Mouse (Mus musculus): Measurements from ENCODE around the gene Ccdc141. TPM values are rescaled to one million over a fixed set of nuclear protein-coding genes. Genes with fewer than 3 reads are reported as not detected.

Gene Ccdc141
- polyA plus RNA-seq, 1 experiment = 11.2 TPM

DNA sequence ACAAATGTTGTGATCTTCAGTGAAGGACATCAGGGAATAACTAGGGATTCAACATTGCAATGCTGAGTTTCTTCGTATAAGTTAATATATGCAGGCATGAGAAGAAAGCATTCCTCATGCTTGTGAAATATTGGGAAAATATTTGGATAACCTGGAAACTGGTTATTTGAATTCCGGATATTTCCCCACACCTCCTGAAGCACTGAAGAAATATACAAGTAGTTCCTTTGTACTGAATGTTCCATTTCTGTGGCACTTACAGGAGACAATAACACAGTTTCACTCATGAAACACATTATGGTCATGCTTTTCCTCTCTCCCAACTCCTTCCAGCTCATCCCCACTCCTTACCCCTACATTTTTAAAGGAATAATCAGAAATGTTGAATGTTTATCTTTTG is 70.6 kb downstream of the Ccdc141 start:
- Histone ChIP-seq H3K4me1 (ENCODE audit: control insufficient read depth, insufficient read depth, low read length) (no peaks in the 10 kb centered on the region), H3K27ac (ENCODE audit: insufficient read depth, low read length) (no peak overlapping the region), H3K4me3 (ENCODE audit: insufficient read depth, low read length) (no peak overlapping the region)
- TF ChIP-seq POLR2A (IDR thresholded peaks at IDR 0.05; ENCODE audit: extremely low read depth, insufficient read depth, low read length) = no peak
- TF ChIP-seq CTCF (IDR thresholded peaks at IDR 0.05; ENCODE audit: extremely low read depth, insufficient read depth, low read length) = no peak

DNA sequence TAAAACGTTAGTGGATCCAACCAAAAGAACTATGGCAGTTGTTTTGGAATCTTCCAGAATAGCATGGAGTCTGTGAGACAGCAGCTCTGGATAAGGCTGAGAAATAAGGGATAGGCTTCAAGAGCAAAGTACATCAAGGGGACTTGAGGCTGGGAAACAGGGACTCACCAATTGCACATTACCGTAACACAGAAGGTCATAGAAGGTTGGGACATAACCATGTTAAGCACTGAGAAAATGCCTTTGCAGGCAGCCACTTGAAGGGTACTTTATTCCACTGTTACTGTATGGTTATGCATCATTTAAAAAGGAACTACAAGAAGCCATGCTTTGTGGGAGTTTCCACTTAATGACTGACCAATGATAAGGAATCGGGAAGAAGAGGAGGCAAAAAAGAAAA is 71.7 kb downstream of the Ccdc141 start:
- no peak overlapping the region for H3K4me3 ChIP-seq (ENCODE audit: insufficient read depth, low read length)
- H3K4me1 ChIP-seq (ENCODE audit: control insufficient read depth, insufficient read depth, low read length) = no peaks in the 10 kb centered on the region
- no peak for TF ChIP-seq POLR2A (IDR thresholded peaks at IDR 0.05; ENCODE audit: extremely low read depth, insufficient read depth, low read length)
- TF ChIP-seq CTCF (IDR thresholded peaks at IDR 0.05; ENCODE audit: extremely low read depth, insufficient read depth, low read length) = no peak
- no peak overlapping the region for H3K27ac ChIP-seq (ENCODE audit: insufficient read depth, low read length)

DNA sequence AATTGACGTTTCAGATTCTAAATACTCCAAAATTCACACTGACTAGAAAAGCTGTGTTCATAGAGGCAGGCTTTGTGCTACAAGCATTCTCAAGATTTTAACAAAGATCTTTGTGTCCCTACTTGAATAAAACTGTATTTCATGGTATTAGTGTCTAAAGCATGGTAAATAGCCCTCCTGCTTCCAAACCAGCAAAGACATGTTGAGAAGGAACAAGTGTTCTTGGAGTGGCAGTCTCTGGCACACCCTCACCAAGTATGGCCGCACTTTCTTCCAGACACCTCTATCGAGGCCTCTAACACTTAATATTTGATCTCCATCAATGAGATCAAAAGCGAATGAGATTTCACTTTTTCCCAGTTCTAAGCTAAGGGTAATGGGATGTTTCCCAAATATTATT is 78.7 kb downstream of the Ccdc141 start:
- H3K27ac ChIP-seq (ENCODE audit: insufficient read depth, low read length) = no peak overlapping the region
- H3K4me3 ChIP-seq (ENCODE audit: insufficient read depth, low read length) = no peak overlapping the region
- H3K4me1 ChIP-seq (ENCODE audit: control insufficient read depth, insufficient read depth, low read length) = no peaks in the 10 kb centered on the region
- no peak for TF ChIP-seq POLR2A (IDR thresholded peaks at IDR 0.05; ENCODE audit: extremely low read depth, insufficient read depth, low read length)
- TF ChIP-seq CTCF (IDR thresholded peaks at IDR 0.05; ENCODE audit: extremely low read depth, insufficient read depth, low read length) = no peak

DNA sequence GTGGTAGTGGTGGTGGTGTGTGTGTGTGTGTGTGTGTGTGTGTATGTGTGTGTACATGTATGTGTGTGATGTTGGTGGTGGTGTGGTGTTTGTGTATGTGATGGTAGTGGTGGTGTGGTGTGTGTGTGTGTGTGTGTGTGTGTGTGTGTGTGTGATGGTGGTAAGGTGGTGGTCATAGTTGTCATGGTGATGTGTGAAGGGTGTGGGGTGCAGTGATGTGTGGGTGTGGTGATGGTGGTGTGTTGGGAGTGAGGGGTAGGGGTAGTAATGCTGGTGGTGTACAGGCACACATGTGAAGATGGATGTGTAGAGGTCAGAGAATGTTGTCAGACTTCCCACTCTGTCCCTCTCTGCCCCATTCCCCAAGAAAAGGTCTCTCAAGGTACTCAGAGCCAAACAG is 85.1 kb downstream of the Ccdc141 start:
- no peak overlapping the region for H3K27ac ChIP-seq (ENCODE audit: insufficient read depth, low read length)
- H3K4me3 ChIP-seq (ENCODE audit: insufficient read depth, low read length) = no peak overlapping the region
- no peak for TF ChIP-seq POLR2A (IDR thresholded peaks at IDR 0.05; ENCODE audit: extremely low read depth, insufficient read depth, low read length)
- no peak for TF ChIP-seq CTCF (IDR thresholded peaks at IDR 0.05; ENCODE audit: extremely low read depth, insufficient read depth, low read length)
- H3K4me1 ChIP-seq (ENCODE audit: control insufficient read depth, insufficient read depth, low read length) = no peaks in the 10 kb centered on the region

DNA sequence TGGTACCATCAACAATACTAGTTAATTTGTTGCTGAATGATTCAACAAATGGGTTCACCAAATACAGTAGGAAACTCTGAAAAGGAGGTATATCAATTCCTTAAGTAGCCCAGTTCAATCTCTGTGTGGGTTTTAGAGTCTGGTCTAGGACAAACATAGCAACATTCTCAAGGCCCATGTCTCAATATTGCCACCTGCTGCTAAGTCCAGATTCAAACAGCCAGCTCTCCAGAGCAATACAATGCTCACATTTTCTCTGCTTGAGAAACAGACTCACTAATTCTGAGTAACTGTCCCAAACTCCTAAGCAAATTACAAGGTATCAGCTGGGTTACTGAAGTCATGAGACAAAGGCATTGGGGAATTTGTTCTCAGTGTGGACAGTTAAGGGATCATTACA is 85.8 kb downstream of the Ccdc141 start:
- Histone ChIP-seq H3K4me3 (ENCODE audit: insufficient read depth, low read length) (no peak overlapping the region), H3K4me1 (ENCODE audit: control insufficient read depth, insufficient read depth, low read length) (no peaks in the 10 kb centered on the region), H3K27ac (ENCODE audit: insufficient read depth, low read length) (no peak overlapping the region)
- TF ChIP-seq CTCF (IDR thresholded peaks at IDR 0.05; ENCODE audit: extremely low read depth, insufficient read depth, low read length) (peak; percentile 14; the same call in 1 of the 2 replicates), POLR2A (IDR thresholded peaks at IDR 0.05; ENCODE audit: extremely low read depth, insufficient read depth, low read length) (no peak)

DNA sequence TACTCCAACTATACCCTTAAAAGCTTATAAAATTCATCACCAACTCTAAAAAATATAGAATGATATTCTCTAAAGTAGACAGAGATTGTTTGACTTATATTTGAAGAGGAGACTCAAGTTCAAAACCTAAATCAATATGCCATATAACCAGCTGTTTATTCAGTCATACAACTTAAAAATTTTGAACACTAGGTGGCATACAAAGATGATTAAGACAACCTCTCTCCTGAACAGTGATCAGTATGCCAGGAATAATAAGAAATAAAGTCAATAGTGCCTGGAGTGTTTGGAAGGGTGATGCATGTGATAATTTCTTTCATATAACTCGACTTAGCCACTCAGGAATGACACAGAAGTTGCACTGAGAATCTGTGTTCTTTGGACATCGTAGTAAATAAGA is 89.3 kb downstream of the Ccdc141 start:
- Histone ChIP-seq H3K27ac (ENCODE audit: insufficient read depth, low read length) (no peak overlapping the region), H3K4me3 (ENCODE audit: insufficient read depth, low read length) (no peak overlapping the region), H3K4me1 (ENCODE audit: control insufficient read depth, insufficient read depth, low read length) (no peaks in the 10 kb centered on the region)
- no peak for TF ChIP-seq POLR2A (IDR thresholded peaks at IDR 0.05; ENCODE audit: extremely low read depth, insufficient read depth, low read length)

DNA sequence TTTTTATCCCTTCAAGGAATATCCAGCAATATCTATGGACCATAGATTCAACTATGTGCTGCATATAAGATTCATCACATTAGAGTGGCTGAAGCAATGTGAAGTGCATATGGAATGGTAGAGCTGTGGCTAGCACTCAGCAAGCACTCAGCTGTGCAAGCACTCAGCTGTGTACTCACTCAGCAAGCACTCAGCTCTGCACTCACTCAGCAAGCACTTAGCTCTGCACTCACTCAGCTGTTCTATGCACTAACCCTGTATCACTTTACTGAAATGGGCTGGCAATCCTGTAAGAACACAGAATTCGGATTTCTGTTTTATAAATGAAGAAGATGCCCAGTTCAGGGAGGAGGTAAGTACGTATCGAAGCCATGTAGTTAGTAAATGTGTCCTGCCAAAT is 89.8 kb downstream of the Ccdc141 start:
- TF ChIP-seq POLR2A (IDR thresholded peaks at IDR 0.05; ENCODE audit: extremely low read depth, insufficient read depth, low read length) = no peak
- no peak for TF ChIP-seq CTCF (IDR thresholded peaks at IDR 0.05; ENCODE audit: extremely low read depth, insufficient read depth, low read length)
- Histone ChIP-seq H3K4me3 (ENCODE audit: insufficient read depth, low read length) (no peak overlapping the region), H3K4me1 (ENCODE audit: control insufficient read depth, insufficient read depth, low read length) (no peaks in the 10 kb centered on the region), H3K27ac (ENCODE audit: insufficient read depth, low read length) (no peak overlapping the region)

DNA sequence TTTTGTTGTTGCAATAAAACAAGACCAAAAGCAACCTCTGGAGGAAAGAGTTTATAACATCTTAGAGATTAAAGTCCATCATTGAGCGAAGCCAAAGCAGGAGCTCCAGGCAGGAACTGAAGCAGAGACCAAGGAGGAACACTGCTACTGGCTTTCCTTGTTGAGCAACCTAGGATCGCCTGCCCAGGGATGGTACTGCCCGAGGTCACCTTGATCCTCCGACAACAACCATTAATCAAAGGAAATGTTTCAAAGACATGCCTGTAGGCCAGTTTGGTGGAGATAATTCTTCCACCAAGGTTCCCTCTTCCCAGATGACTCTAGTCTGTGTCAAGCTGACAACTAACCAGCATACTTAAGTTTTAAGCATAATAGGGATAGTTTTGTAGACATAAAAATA is 91.7 kb downstream of the Ccdc141 start:
- no peak for TF ChIP-seq CTCF (IDR thresholded peaks at IDR 0.05; ENCODE audit: extremely low read depth, insufficient read depth, low read length)
- no peak for TF ChIP-seq POLR2A (IDR thresholded peaks at IDR 0.05; ENCODE audit: extremely low read depth, insufficient read depth, low read length)

DNA sequence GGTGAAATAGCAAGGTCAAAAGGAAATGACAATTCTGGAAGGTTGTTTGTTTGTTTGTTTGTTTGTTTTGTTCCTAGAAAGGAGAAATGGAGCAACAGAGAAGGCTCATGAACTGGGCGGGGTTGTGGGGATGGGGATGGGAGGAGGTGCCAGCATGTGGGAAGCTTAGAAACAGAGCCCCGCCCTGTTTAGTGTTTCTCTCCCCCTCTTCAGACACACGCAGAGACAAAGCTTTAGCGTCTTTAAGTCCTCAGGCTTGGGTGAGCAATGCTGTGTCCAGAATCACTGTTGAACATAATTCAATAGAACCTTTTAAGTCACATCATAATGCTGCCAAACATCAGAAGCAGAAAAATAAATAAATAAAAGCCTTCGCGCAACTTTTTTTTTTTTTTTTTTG is 96.1 kb downstream of the Ccdc141 start:
- TF ChIP-seq POLR2A (IDR thresholded peaks at IDR 0.05; ENCODE audit: extremely low read depth, insufficient read depth, low read length) (no peak), CTCF (IDR thresholded peaks at IDR 0.05; ENCODE audit: extremely low read depth, insufficient read depth, low read length) (no peak)
- no peak overlapping the region for H3K27ac ChIP-seq (ENCODE audit: insufficient read depth, low read length)

More for the DNA sequence above, 91.7 kb downstream of the Ccdc141 start:
- H3K27ac ChIP-seq (ENCODE audit: insufficient read depth, low read length) = no peak overlapping the region
- H3K4me3 ChIP-seq (ENCODE audit: insufficient read depth, low read length) = no peak overlapping the region
- no peaks in the 10 kb centered on the region for H3K4me1 ChIP-seq (ENCODE audit: control insufficient read depth, insufficient read depth, low read length)

DNA sequence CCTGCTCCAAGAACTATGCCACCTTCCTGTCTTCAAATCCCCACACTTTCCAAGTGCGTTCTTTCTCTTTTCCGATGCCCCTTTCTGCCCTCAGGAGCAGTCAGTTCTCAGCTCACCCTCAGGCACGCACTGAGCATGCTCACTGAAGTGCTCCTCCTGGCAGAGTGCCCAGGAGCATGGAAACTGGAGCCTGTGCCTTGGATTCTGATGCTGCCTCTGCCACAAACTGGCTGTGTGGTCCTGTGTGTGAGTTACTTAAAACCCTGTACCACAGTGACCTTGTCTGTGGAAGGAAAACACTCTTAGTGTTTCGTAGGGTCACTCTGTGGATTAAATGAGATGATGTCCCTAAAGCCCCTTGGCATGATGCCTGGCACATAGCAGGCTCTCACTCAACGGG is 96.5 kb downstream of the Ccdc141 start:
- no peak overlapping the region for H3K4me3 ChIP-seq (ENCODE audit: insufficient read depth, low read length)
- H3K4me1 ChIP-seq (ENCODE audit: control insufficient read depth, insufficient read depth, low read length) = no peaks in the 10 kb centered on the region
- no peak overlapping the region for H3K27ac ChIP-seq (ENCODE audit: insufficient read depth, low read length)
- TF ChIP-seq POLR2A (IDR thresholded peaks at IDR 0.05; ENCODE audit: extremely low read depth, insufficient read depth, low read length) (no peak), CTCF (IDR thresholded peaks at IDR 0.05; ENCODE audit: extremely low read depth, insufficient read depth, low read length) (no peak)

More for the DNA sequence above, 96.1 kb downstream of the Ccdc141 start:
- H3K4me3 ChIP-seq (ENCODE audit: insufficient read depth, low read length) = no peak overlapping the region
- no peaks in the 10 kb centered on the region for H3K4me1 ChIP-seq (ENCODE audit: control insufficient read depth, insufficient read depth, low read length)

DNA sequence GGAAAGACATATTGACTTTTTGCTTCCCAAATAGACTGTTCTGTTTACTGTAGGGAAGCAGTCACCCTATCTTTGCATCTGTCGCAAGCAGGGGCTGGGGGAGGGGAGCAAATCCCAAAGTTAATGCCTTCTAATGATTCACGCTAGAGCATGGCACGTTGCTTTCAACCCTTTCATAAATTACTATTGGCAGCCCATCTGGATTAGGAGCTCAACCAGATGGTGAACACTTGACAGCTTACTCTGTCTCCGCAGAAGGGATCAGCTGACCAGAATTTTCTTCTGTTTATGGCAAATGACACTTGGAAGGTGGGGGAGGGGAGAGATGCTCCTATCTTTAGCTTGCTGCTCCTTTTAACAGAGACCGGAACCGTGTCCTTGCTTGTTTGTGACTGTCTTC is 105.1 kb downstream of the Ccdc141 start:
- Histone ChIP-seq H3K4me1 (ENCODE audit: control insufficient read depth, insufficient read depth, low read length) (no peaks in the 10 kb centered on the region), H3K4me3 (ENCODE audit: insufficient read depth, low read length) (no peak overlapping the region), H3K27ac (ENCODE audit: insufficient read depth, low read length) (no peak overlapping the region)
- TF ChIP-seq POLR2A (IDR thresholded peaks at IDR 0.05; ENCODE audit: extremely low read depth, insufficient read depth, low read length) = no peak

All from cortical plate, adult 2 months (tissue).